Mouse (Mus musculus): ENCODE data around the gene Elavl1. TPM values are rescaled to one million over a fixed set of nuclear protein-coding genes. Genes with fewer than 3 reads are reported as not detected.

Gene Elavl1
- polyA plus RNA-seq, 1 experiment from 2014 or later = 213 TPM

GRCm38 (mm10) chr8:4321031-4321430 is 4.2 kb downstream of the Elavl1 start:
- ATAC-seq (ENCODE audit: insufficient number of reproducible peaks, low FRiP score, low TSS enrichment, low read depth) = no peak
- 55% methylated on average over 2 of the region's 2 CpGs for WGBS

GRCm38 (mm10) chr8:4320404-4320803 is 4.8 kb downstream of the Elavl1 start:
- Histone ChIP-seq H3K27ac (replicated peaks) (no peak overlapping the region), H3K4me2 (replicated peaks) (no peak overlapping the region), H3K4me1 (peaks cover 38% of the 10 kb centered on the region), H3K9me3 (replicated peaks) (no peaks in the 10 kb centered on the region), H3K36me3 (peaks cover 19% of the 10 kb centered on the region; the same call in 1 of the 2 replicates), H3K27me3 (no peaks in the 10 kb centered on the region), H3K9ac (no peak overlapping the region), H3K4me3 (replicated peaks) (no peak overlapping the region)
- WGBS = 95% methylated on average over 1 of the region's 1 CpGs
- ATAC-seq (ENCODE audit: insufficient number of reproducible peaks, low FRiP score, low TSS enrichment, low read depth) = no peak

More at GRCm38 (mm10) chr8:4321031-4321430, 4.2 kb downstream of the Elavl1 start:
- Histone ChIP-seq H3K4me1 (peaks cover 41% of the 10 kb centered on the region), H3K9me3 (replicated peaks) (no peaks in the 10 kb centered on the region), H3K36me3 (peaks cover 19% of the 10 kb centered on the region; the same call in 1 of the 2 replicates), H3K9ac (no peak overlapping the region), H3K27ac (replicated peaks) (no peak overlapping the region), H3K4me3 (replicated peaks) (no peak overlapping the region), H3K27me3 (no peaks in the 10 kb centered on the region), H3K4me2 (replicated peaks) (no peak overlapping the region)

GRCm38 (mm10) chr8:4319573-4319872 is 5.7 kb downstream of the Elavl1 start:
- 96% methylated on average over 11 of the region's 11 CpGs for WGBS
- H3K27ac ChIP-seq (replicated peaks) = no peak overlapping the region
- H3K27me3 ChIP-seq = no peaks in the 10 kb centered on the region
- H3K4me1 ChIP-seq = peaks cover 38% of the 10 kb centered on the region
- no peak overlapping the region for H3K4me3 ChIP-seq (replicated peaks)
- no peak for ATAC-seq (ENCODE audit: insufficient number of reproducible peaks, low FRiP score, low TSS enrichment, low read depth)
- H3K9ac ChIP-seq = no peak overlapping the region
- H3K36me3 ChIP-seq = peaks cover 19% of the 10 kb centered on the region; the same call in 1 of the 2 replicates
- no peaks in the 10 kb centered on the region for H3K9me3 ChIP-seq (replicated peaks)
- H3K4me2 ChIP-seq (replicated peaks) = no peak overlapping the region

GRCm38 (mm10) chr8:4318796-4319572 is 6.2 kb downstream of the Elavl1 start:
- no peaks in the 10 kb centered on the region for H3K27me3 ChIP-seq
- H3K27ac ChIP-seq (replicated peaks) = no peak overlapping the region
- no peak overlapping the region for H3K4me3 ChIP-seq (replicated peaks)
- no peak overlapping the region for H3K4me2 ChIP-seq (replicated peaks)
- peaks cover 38% of the 10 kb centered on the region for H3K4me1 ChIP-seq
- peaks cover 19% of the 10 kb centered on the region; the same call in 1 of the 2 replicates for H3K36me3 ChIP-seq
- no peak overlapping the region for H3K9ac ChIP-seq
- 79% methylated on average over 2 of the region's 2 CpGs for WGBS
- no peak for ATAC-seq (ENCODE audit: insufficient number of reproducible peaks, low FRiP score, low TSS enrichment, low read depth)
- H3K9me3 ChIP-seq (replicated peaks) = no peaks in the 10 kb centered on the region

- WGBS = 88% methylated on average over 5 of the region's 5 CpGs
- Histone ChIP-seq H3K27me3 (no peaks in the 10 kb centered on the region), H3K27ac (replicated peaks) (no peak overlapping the region), H3K4me3 (replicated peaks) (no peak overlapping the region), H3K9ac (no peak overlapping the region), H3K4me1 (peaks cover 32% of the 10 kb centered on the region), H3K4me2 (replicated peaks) (no peak overlapping the region), H3K36me3 (peaks cover 19% of the 10 kb centered on the region; the same call in 1 of the 2 replicates), H3K9me3 (replicated peaks) (no peaks in the 10 kb centered on the region)
- no peak for ATAC-seq (ENCODE audit: insufficient number of reproducible peaks, low FRiP score, low TSS enrichment, low read depth)
These were observed 7.1 kb downstream of the Elavl1 start for GRCm38 (mm10) chr8:4318124-4318523.

- Histone ChIP-seq H3K9ac (no peak overlapping the region), H3K4me3 (replicated peaks) (no peak overlapping the region), H3K27me3 (no peaks in the 10 kb centered on the region), H3K4me1 (0 out of 2 replicates have a peak, but pooled peaks cover 11% of the 10 kb centered on the region), H3K36me3 (peaks cover 23% of the 10 kb centered on the region), H3K27ac (replicated peaks) (no peak overlapping the region), H3K4me2 (replicated peaks) (no peak overlapping the region), H3K9me3 (replicated peaks) (no peaks in the 10 kb centered on the region)
- ATAC-seq (ENCODE audit: insufficient number of reproducible peaks, low FRiP score, low TSS enrichment, low read depth) = no peak
- WGBS = 88% methylated on average over 3 of the region's 3 CpGs
These were observed 10.4 kb downstream of the Elavl1 start for GRCm38 (mm10) chr8:4314852-4315251.

- H3K4me3 ChIP-seq (replicated peaks) = no peak overlapping the region
- no peak overlapping the region for H3K9ac ChIP-seq
- peaks cover 36% of the 10 kb centered on the region for H3K36me3 ChIP-seq
- no peak overlapping the region for H3K4me2 ChIP-seq (replicated peaks)
- WGBS = 52% methylated on average over 3 of the region's 3 CpGs
- 0 out of 2 replicates have a peak, but pooled peaks cover 5% of the 10 kb centered on the region for H3K4me1 ChIP-seq
- H3K27ac ChIP-seq (replicated peaks) = no peak overlapping the region
- H3K27me3 ChIP-seq = no peaks in the 10 kb centered on the region
- no peaks in the 10 kb centered on the region for H3K9me3 ChIP-seq (replicated peaks)
- ATAC-seq (ENCODE audit: insufficient number of reproducible peaks, low FRiP score, low TSS enrichment, low read depth) = no peak
These were observed 11.7 kb downstream of the Elavl1 start for GRCm38 (mm10) chr8:4313254-4314124.

- Histone ChIP-seq H3K4me2 (replicated peaks) (no peak overlapping the region), H3K27me3 (no peaks in the 10 kb centered on the region), H3K9ac (no peak overlapping the region), H3K9me3 (replicated peaks) (no peaks in the 10 kb centered on the region), H3K4me1 (0 out of 2 replicates have a peak, but pooled peaks cover 5% of the 10 kb centered on the region), H3K4me3 (replicated peaks) (no peak overlapping the region), H3K27ac (replicated peaks) (no peak overlapping the region), H3K36me3 (peaks cover 40% of the 10 kb centered on the region)
- no peak for ATAC-seq (ENCODE audit: insufficient number of reproducible peaks, low FRiP score, low TSS enrichment, low read depth)
These were observed 13.1 kb downstream of the Elavl1 start for GRCm38 (mm10) chr8:4312104-4312503.

GRCm38 (mm10) chr8:4305838-4306237 is 19.4 kb downstream of the Elavl1 start:
- ATAC-seq (ENCODE audit: insufficient number of reproducible peaks, low FRiP score, low TSS enrichment, low read depth) = no peak
- no peaks in the 10 kb centered on the region for H3K27me3 ChIP-seq
- no peak overlapping the region for H3K4me2 ChIP-seq (replicated peaks)
- no peaks in the 10 kb centered on the region for H3K9me3 ChIP-seq (replicated peaks)
- H3K36me3 ChIP-seq = peaks cover 83% of the 10 kb centered on the region
- H3K27ac ChIP-seq (replicated peaks) = no peak overlapping the region
- H3K9ac ChIP-seq = no peak overlapping the region
- no peaks in the 10 kb centered on the region for H3K4me1 ChIP-seq
- WGBS = 83% methylated on average over 2 of the region's 2 CpGs
- no peak overlapping the region for H3K4me3 ChIP-seq (replicated peaks)

- H3K27me3 ChIP-seq = no peaks in the 10 kb centered on the region
- H3K4me2 ChIP-seq (replicated peaks) = no peak overlapping the region
- H3K4me1 ChIP-seq = no peaks in the 10 kb centered on the region
- no peak overlapping the region for H3K9ac ChIP-seq
- H3K27ac ChIP-seq (replicated peaks) = no peak overlapping the region
- 75% methylated on average over 3 of the region's 3 CpGs for WGBS
- peaks cover 81% of the 10 kb centered on the region for H3K36me3 ChIP-seq
- H3K4me3 ChIP-seq (replicated peaks) = no peak overlapping the region
- ATAC-seq (ENCODE audit: insufficient number of reproducible peaks, low FRiP score, low TSS enrichment, low read depth) = no peak
- H3K9me3 ChIP-seq (replicated peaks) = no peaks in the 10 kb centered on the region
These were observed 21.1 kb downstream of the Elavl1 start for GRCm38 (mm10) chr8:4304124-4304547.

GRCm38 (mm10) chr8:4297822-4298221 is 27.4 kb downstream of the Elavl1 start:
- ATAC-seq (ENCODE audit: insufficient number of reproducible peaks, low FRiP score, low TSS enrichment, low read depth) = no peak
- 89% methylated on average over 4 of the region's 4 CpGs for WGBS
- Histone ChIP-seq H3K36me3 (peaks cover 88% of the 10 kb centered on the region), H3K27ac (replicated peaks) (no peak overlapping the region), H3K4me1 (no peaks in the 10 kb centered on the region), H3K4me2 (replicated peaks) (no peak overlapping the region), H3K27me3 (no peaks in the 10 kb centered on the region), H3K4me3 (replicated peaks) (no peak overlapping the region), H3K9ac (no peak overlapping the region), H3K9me3 (replicated peaks) (no peaks in the 10 kb centered on the region)

Measured in embryonic facial prominence, embryonic 15.5 days (tissue).